Mouse (Mus musculus): ENCODE measurements around the gene Cfap74.

DNA sequence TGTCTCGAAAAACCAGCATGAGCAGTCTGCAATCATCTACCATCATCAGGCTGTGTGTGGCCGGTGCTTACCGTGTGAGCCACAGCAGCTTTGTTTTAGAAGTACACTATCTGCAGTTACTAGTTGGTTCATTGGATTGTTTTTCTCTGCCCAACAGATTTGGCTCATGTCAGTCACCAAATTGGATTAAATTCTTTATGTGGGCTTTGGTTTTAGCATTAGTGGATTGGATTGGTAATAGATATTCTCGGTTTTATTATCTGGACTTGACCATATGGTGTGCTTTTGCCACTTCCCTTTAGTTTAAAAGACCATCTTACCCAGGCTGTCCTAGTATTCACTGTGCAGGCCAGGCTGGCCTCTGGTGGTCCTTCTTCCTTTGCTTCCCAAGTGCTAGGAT lies 85.9 kb downstream of the Cfap74 start:
- TF ChIP-seq EP300 (IDR thresholded peaks at IDR 0.05; ENCODE audit: insufficient read depth, low read depth, low read length) (no peak), CTCF (IDR thresholded peaks at IDR 0.05) (no peak), POLR2A (IDR thresholded peaks at IDR 0.05; ENCODE audit: insufficient read depth, low read depth, low read length) (no peak)
